Mouse (Mus musculus): ENCODE data around the gene Klf8. TPM values are rescaled to one million over a fixed set of nuclear protein-coding genes. Genes with fewer than 3 reads are reported as not detected.
"Not testable (repeated sequence)": the region's sequence is repeated elsewhere in the genome, so short reads cannot be mapped to it uniquely, and the experiment has no call there.

Gene Klf8
- polyA plus RNA-seq (2015; fragmentation: Nextera tagmentation; extraction: Ambion mirVana) = 0.73 and 2.0 TPM in 2 replicates

DNA sequence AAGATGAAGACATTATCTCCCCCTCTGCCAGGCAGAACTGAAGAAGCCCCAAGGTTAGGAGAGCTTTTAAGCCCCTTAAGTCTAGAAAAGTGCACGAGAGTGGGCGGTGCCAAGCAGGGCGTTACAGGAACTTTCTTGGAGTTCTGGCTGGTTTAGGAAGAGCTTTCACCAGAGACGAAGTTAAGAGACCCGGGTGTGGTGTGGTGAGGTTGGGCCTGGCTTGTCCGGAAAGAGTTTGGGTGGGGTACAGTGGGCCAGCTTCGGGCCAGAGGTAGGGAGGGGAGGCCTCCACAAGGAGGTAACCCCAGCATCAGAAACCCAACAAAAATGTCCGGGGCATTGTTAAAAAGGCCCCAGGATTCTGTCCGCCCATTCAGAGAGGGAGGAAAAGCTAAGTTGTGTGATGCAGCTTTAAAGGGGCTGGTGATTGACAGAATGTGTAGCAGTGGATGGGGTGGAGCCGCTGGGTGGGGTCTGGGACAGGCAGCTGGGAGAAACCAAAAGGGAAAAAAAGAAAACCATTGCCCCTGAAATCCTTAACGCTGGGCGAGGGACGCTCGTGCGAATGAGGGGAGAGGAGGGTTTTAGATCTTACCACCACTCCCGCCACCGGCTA, at the start of gene Klf8:
TSS of gene Klf8 (plus strand) at position 163 of the 616 bp plus-strand sequence.
- H3K4me3 ChIP-seq (ENCODE audit: low read length) = peak within 1 kb of the TSS; percentile 56
- H3K9me3 ChIP-seq (ENCODE audit: control insufficient read depth, low read length) = no peaks in the 10 kb centered on the region
- 19% methylated on average over 17 of the region's 17 CpGs for WGBS
- no peaks in the 10 kb centered on the region for H3K36me3 ChIP-seq (ENCODE audit: control insufficient read depth, insufficient read depth, low read length)
- peak within 1 kb of the TSS; percentile 50 for H3K9ac ChIP-seq (ENCODE audit: low read length)
- no peak within 1 kb of the TSS for H3K27ac ChIP-seq (ENCODE audit: low read length)
- peak; percentile 62 for ATAC-seq (ENCODE audit: low read depth)
- no peaks in the 10 kb centered on the region for H3K27me3 ChIP-seq (ENCODE audit: control insufficient read depth, insufficient read depth, low read depth, low read length)
- H3K4me2 ChIP-seq (ENCODE audit: low read depth, low read length) = peak within 1 kb of the TSS; percentile 60
- H3K4me1 ChIP-seq (replicated peaks; ENCODE audit: control insufficient read depth, insufficient read depth, low read length) = no peaks in the 10 kb centered on the region

DNA sequence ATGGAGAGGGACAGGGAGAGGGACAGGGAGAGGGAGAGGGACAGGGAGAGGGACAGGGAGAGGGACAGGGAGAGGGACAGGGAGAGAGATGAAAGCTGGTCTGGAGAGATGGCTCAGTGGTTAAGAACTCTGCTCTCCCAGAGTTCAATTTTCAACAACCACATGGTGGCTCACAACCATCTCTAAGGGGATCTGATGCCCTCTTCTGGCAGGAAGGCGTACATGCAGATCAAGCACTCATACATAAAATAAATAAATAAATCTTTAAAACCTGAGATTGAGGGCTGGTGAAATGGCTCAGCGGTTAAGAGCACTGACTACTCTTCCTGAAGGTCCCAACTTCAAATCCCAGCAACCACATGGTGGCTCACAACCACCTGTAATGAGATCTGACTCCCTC, 38.1 kb upstream of the Klf8 start:
- not testable (repeated sequence) for H3K27me3 ChIP-seq (ENCODE audit: control insufficient read depth, insufficient read depth, low read depth, low read length); ATAC-seq (ENCODE audit: low read depth); H3K4me2 ChIP-seq (ENCODE audit: low read depth, low read length); H3K4me3 ChIP-seq (ENCODE audit: low read length); H3K4me1 ChIP-seq (replicated peaks; ENCODE audit: control insufficient read depth, insufficient read depth, low read length); H3K27ac ChIP-seq (ENCODE audit: low read length); H3K36me3 ChIP-seq (ENCODE audit: control insufficient read depth, insufficient read depth, low read length); H3K9ac ChIP-seq (ENCODE audit: low read length); H3K9me3 ChIP-seq (ENCODE audit: control insufficient read depth, low read length)
- WGBS = 74% methylated on average over 2 of the region's 2 CpGs

DNA sequence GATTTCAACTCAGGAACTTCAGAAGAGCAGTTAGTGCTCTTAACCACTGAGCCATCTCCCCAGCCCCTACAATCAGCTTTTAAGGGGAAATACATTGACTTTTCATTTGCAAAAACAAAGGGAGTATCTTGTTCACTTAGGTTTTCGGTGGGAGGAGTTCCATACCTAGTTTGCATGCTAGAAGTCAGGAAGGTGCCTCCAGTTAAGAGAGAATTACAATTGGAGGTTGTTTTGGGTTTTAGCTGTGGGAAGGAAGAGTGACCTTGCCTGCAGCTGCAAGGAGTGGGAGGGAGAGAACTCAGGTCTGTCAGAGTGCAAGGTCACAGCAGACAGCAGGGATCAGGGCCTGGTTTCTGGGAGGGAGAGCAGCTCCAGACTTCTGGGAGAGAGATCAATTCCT, 26.2 kb upstream of the Klf8 start:
- no peak overlapping the region for H3K4me2 ChIP-seq (ENCODE audit: low read depth, low read length)
- H3K27me3 ChIP-seq (ENCODE audit: control insufficient read depth, insufficient read depth, low read depth, low read length) = no peaks in the 10 kb centered on the region
- ATAC-seq (ENCODE audit: low read depth) = no peak
- H3K36me3 ChIP-seq (ENCODE audit: control insufficient read depth, insufficient read depth, low read length) = no peaks in the 10 kb centered on the region
- no peaks in the 10 kb centered on the region for H3K9me3 ChIP-seq (ENCODE audit: control insufficient read depth, low read length)
- H3K4me3 ChIP-seq (ENCODE audit: low read length) = no peak overlapping the region
- 53% methylated on average over 1 of the region's 1 CpGs for WGBS
- no peak overlapping the region for H3K9ac ChIP-seq (ENCODE audit: low read length)
- no peaks in the 10 kb centered on the region for H3K4me1 ChIP-seq (replicated peaks; ENCODE audit: control insufficient read depth, insufficient read depth, low read length)
- no peak overlapping the region for H3K27ac ChIP-seq (ENCODE audit: low read length)

DNA sequence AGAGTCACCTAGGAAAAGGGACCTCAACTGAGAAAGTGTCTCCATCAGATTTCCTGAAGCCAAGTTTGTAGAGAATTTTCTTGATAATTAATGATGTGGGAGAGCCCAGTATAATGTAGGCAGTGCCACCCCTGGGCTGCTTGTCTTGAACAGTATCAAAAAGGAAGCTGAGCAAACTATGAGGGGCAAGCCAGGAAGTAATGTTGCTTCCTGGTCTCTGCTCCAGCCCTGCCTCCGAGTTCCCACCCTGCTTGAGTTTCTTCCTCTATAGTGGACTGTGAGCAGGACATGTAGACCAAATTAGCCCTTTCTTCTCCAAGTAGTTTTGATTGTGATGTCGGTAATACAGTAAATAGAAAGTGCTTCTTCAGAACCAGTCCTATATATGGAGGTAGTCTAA, 6.0 kb upstream of the Klf8 start:
- no peak for ATAC-seq (ENCODE audit: low read depth)
- H3K4me1 ChIP-seq (replicated peaks; ENCODE audit: control insufficient read depth, insufficient read depth, low read length) = no peaks in the 10 kb centered on the region
- H3K27ac ChIP-seq (ENCODE audit: low read length) = no peak overlapping the region
- no peaks in the 10 kb centered on the region for H3K9me3 ChIP-seq (ENCODE audit: control insufficient read depth, low read length)
- no peaks in the 10 kb centered on the region for H3K36me3 ChIP-seq (ENCODE audit: control insufficient read depth, insufficient read depth, low read length)
- H3K27me3 ChIP-seq (ENCODE audit: control insufficient read depth, insufficient read depth, low read depth, low read length) = no peaks in the 10 kb centered on the region
- H3K4me3 ChIP-seq (ENCODE audit: low read length) = no peak overlapping the region
- H3K4me2 ChIP-seq (ENCODE audit: low read depth, low read length) = no peak overlapping the region
- WGBS = 32% methylated on average over 2 of the region's 2 CpGs
- no peak overlapping the region for H3K9ac ChIP-seq (ENCODE audit: low read length)

DNA sequence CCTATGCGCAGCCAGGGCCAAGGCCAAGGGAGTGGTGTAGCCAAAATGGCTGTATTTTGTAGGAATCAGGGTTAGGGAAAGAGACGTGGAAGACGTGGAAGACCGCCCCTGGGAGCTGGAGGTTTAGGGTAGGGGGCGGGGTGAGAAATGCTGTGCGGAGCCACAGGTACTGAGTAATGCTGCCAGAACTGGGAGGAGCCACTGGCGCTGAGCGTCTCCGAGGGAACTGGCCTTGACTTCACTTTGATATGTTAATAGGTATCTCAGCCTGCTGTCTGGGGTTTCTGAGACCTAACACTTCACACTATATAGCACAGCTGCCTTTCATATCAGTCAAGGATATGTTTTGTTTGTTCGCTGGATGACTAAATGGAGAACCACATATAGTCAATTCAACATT, 4.0 kb upstream of the Klf8 start:
- H3K27ac ChIP-seq (ENCODE audit: low read length) = no peak overlapping the region
- WGBS = 17% methylated on average over 10 of the region's 10 CpGs

DNA sequence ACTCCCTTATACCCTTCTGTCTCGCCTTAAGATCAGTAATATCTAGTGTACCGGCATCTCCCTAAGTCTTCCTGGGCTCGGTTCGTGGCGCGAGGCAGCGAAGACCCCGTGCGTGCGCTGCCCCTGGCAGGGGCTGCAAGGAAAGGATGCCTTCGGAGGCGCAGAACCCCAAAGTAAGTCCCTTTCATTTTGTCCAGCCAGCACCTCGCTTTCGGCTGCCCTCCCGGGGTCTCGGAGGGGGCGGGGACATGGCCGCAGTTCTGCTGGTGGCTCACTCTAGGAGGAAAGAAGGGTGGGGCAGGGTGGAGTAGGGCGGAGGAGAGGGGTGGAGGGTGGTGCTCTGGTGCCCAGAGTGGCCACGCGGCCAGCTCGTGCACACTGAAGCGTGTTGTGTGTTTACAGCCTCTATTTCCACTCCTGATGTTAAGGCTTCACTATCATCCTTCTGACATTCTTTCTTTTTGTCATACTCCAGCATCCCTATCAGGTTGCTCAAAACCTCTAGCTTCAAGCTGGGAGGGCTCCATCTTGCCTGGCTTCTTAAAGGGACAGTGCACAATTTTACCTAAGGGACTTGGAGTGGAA, 746 bp downstream of the Klf8 start:
- Histone ChIP-seq H3K36me3 (ENCODE audit: control insufficient read depth, insufficient read depth, low read length) (no peaks in the 10 kb centered on the region), H3K4me2 (ENCODE audit: low read depth, low read length) (peak overlapping the region; percentile 60), H3K27me3 (ENCODE audit: control insufficient read depth, insufficient read depth, low read depth, low read length) (no peaks in the 10 kb centered on the region), H3K4me1 (replicated peaks; ENCODE audit: control insufficient read depth, insufficient read depth, low read length) (no peaks in the 10 kb centered on the region), H3K9ac (ENCODE audit: low read length) (peak overlapping the region; percentile 50), H3K27ac (ENCODE audit: low read length) (no peak overlapping the region), H3K4me3 (ENCODE audit: low read length) (peak overlapping the region; percentile 56), H3K9me3 (ENCODE audit: control insufficient read depth, low read length) (no peaks in the 10 kb centered on the region)
- 20% methylated on average over 23 of the region's 23 CpGs for WGBS
- ATAC-seq (ENCODE audit: low read depth) = peak; percentile 82

More for the DNA sequence above, 4.0 kb upstream of the Klf8 start:
- H3K9me3 ChIP-seq (ENCODE audit: control insufficient read depth, low read length) = no peaks in the 10 kb centered on the region
- H3K27me3 ChIP-seq (ENCODE audit: control insufficient read depth, insufficient read depth, low read depth, low read length) = no peaks in the 10 kb centered on the region
- H3K4me3 ChIP-seq (ENCODE audit: low read length) = no peak overlapping the region
- H3K36me3 ChIP-seq (ENCODE audit: control insufficient read depth, insufficient read depth, low read length) = no peaks in the 10 kb centered on the region
- H3K4me1 ChIP-seq (replicated peaks; ENCODE audit: control insufficient read depth, insufficient read depth, low read length) = no peaks in the 10 kb centered on the region
- no peak overlapping the region for H3K4me2 ChIP-seq (ENCODE audit: low read depth, low read length)
- ATAC-seq (ENCODE audit: low read depth) = no peak
- H3K9ac ChIP-seq (ENCODE audit: low read length) = no peak overlapping the region

DNA sequence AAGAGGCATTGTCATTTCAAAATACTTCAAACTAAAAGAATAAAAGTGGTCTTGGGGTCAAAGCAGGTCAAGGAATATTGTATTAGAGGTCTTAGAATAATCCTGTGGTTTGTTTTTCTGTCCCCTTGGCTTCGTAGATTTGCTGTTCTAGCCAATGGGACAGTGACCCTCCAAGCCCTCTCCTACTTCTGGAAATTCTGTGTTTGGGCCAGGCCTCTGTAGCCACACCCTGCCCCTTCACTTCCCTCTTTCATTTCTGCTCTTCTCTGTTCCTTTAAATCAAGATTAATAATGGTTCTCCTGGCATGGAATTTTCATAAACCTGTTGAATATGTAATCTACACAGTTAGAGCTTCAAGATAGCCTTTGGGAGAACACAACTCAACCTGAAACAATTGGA, 17.0 kb downstream of the Klf8 start:
- Histone ChIP-seq H3K4me1 (replicated peaks; ENCODE audit: control insufficient read depth, insufficient read depth, low read length) (no peaks in the 10 kb centered on the region), H3K36me3 (ENCODE audit: control insufficient read depth, insufficient read depth, low read length) (no peaks in the 10 kb centered on the region), H3K27me3 (ENCODE audit: control insufficient read depth, insufficient read depth, low read depth, low read length) (no peaks in the 10 kb centered on the region), H3K9me3 (ENCODE audit: control insufficient read depth, low read length) (no peaks in the 10 kb centered on the region), H3K4me2 (ENCODE audit: low read depth, low read length) (no peak overlapping the region), H3K4me3 (ENCODE audit: low read length) (no peak overlapping the region), H3K9ac (ENCODE audit: low read length) (no peak overlapping the region), H3K27ac (ENCODE audit: low read length) (no peak overlapping the region)
- WGBS = 50% methylated on average over 1 of the region's 1 CpGs
- no peak for ATAC-seq (ENCODE audit: low read depth)

DNA sequence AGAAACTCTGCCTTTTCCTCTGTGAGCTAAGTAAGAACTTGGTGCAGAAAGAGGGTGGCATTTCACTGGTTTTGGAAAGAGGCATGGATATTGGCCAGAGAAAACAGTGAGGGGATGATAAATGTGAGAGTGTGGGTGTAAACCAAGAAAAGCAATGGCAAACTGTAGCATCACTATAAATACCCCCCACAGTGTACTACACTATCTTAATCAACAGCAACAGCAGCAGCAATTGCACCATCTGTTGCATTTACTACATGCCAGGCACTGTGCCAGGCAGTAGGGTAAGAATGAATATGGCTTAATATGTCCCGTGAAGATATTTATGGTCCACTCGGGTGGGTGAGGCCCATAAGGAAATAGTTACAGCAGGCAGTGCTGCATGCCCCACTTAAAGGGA, 18.2 kb downstream of the Klf8 start:
- H3K9me3 ChIP-seq (ENCODE audit: control insufficient read depth, low read length) = no peaks in the 10 kb centered on the region

DNA sequence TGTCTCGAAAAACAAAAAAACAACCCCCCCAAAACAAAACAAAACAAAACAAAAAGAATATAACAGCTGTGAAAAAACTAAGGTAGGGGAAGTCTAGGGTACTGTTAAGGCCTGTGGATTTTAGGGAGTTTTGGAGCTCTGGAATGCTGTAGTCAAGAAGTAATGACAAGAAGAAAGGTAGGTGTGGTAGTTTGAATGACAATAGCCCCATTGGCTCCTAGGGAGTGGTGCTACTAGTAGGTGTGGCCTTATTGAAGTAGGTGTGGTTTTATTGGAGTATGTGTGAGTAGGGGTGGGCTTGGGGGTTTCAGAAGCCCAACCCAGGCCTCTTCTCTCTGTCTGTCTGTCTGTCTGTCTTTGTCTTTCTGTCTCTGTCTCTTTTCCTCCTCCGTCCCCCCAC, 44.9 kb downstream of the Klf8 start:
- H3K9ac ChIP-seq (ENCODE audit: low read length) = no peak overlapping the region
- ATAC-seq (ENCODE audit: low read depth) = no peak
- WGBS = 54% methylated on average over 2 of the region's 2 CpGs
- no peak overlapping the region for H3K27ac ChIP-seq (ENCODE audit: low read length)
- H3K4me1 ChIP-seq (replicated peaks; ENCODE audit: control insufficient read depth, insufficient read depth, low read length) = no peaks in the 10 kb centered on the region
- no peak overlapping the region for H3K4me3 ChIP-seq (ENCODE audit: low read length)
- H3K27me3 ChIP-seq (ENCODE audit: control insufficient read depth, insufficient read depth, low read depth, low read length) = no peaks in the 10 kb centered on the region
- no peaks in the 10 kb centered on the region for H3K9me3 ChIP-seq (ENCODE audit: control insufficient read depth, low read length)
- H3K4me2 ChIP-seq (ENCODE audit: low read depth, low read length) = no peak overlapping the region
- H3K36me3 ChIP-seq (ENCODE audit: control insufficient read depth, insufficient read depth, low read length) = no peaks in the 10 kb centered on the region

More for the DNA sequence above, 18.2 kb downstream of the Klf8 start:
- ATAC-seq (ENCODE audit: low read depth) = no peak
- H3K27ac ChIP-seq (ENCODE audit: low read length) = no peak overlapping the region
- H3K4me2 ChIP-seq (ENCODE audit: low read depth, low read length) = no peak overlapping the region
- H3K9ac ChIP-seq (ENCODE audit: low read length) = no peak overlapping the region
- no peaks in the 10 kb centered on the region for H3K27me3 ChIP-seq (ENCODE audit: control insufficient read depth, insufficient read depth, low read depth, low read length)
- no peaks in the 10 kb centered on the region for H3K4me1 ChIP-seq (replicated peaks; ENCODE audit: control insufficient read depth, insufficient read depth, low read length)
- 55% methylated on average over 2 of the region's 2 CpGs for WGBS
- no peak overlapping the region for H3K4me3 ChIP-seq (ENCODE audit: low read length)
- no peaks in the 10 kb centered on the region for H3K36me3 ChIP-seq (ENCODE audit: control insufficient read depth, insufficient read depth, low read length)

All from lung, embryonic 16.5 days (tissue).